Mouse (Mus musculus): ENCODE results near the gene Smtn. TPM values are rescaled to one million over a fixed set of nuclear protein-coding genes. Genes with fewer than 3 reads are reported as not detected.

Smtn gene
- polyA plus RNA-seq, 1 experiment from 2014 or later = 110 TPM

- no peak overlapping the region for H3K4me3 ChIP-seq (replicated peaks)
- no peaks in the 10 kb centered on the region for H3K9me3 ChIP-seq (replicated peaks)
- WGBS = 51% methylated on average over 5 of the region's 5 CpGs
- H3K9ac ChIP-seq = no peak overlapping the region
- peak overlapping the region; percentile 48; the same call in 1 of the 2 replicates for H3K27ac ChIP-seq
- ATAC-seq (replicated peaks; ENCODE audit: low FRiP score) = no peak
- H3K4me1 ChIP-seq = peaks cover 6% of the 10 kb centered on the region; the same call in 1 of the 2 replicates
- H3K27me3 ChIP-seq = no peaks in the 10 kb centered on the region
- no peaks in the 10 kb centered on the region for H3K36me3 ChIP-seq
- no peak overlapping the region for H3K4me2 ChIP-seq
Measured at GRCm38 (mm10) chr11:3496756-3497155, 43.7 kb downstream of the Smtn start.

GRCm38 (mm10) chr11:3495496-3495895 is 44.9 kb downstream of the Smtn start:
- WGBS = 78% methylated on average over 14 of the region's 14 CpGs
- no peak overlapping the region for H3K9ac ChIP-seq
- no peaks in the 10 kb centered on the region for H3K9me3 ChIP-seq (replicated peaks)
- H3K36me3 ChIP-seq = no peaks in the 10 kb centered on the region
- H3K27me3 ChIP-seq = no peaks in the 10 kb centered on the region
- H3K4me3 ChIP-seq (replicated peaks) = no peak overlapping the region
- no peak overlapping the region for H3K4me2 ChIP-seq
- peaks cover 6% of the 10 kb centered on the region; the same call in 1 of the 2 replicates for H3K4me1 ChIP-seq
- no peak for ATAC-seq (replicated peaks; ENCODE audit: low FRiP score)
- H3K27ac ChIP-seq = no peak overlapping the region

- Histone ChIP-seq H3K27me3 (no peaks in the 10 kb centered on the region), H3K4me3 (replicated peaks) (no peak overlapping the region), H3K27ac (no peak overlapping the region), H3K4me1 (peaks cover 6% of the 10 kb centered on the region; the same call in 1 of the 2 replicates), H3K9me3 (replicated peaks) (no peaks in the 10 kb centered on the region), H3K9ac (no peak overlapping the region), H3K4me2 (no peak overlapping the region), H3K36me3 (no peaks in the 10 kb centered on the region)
- WGBS = 79% methylated on average over 17 of the region's 17 CpGs
- ATAC-seq (replicated peaks; ENCODE audit: low FRiP score) = no peak
Measured at GRCm38 (mm10) chr11:3494857-3495256, 45.6 kb downstream of the Smtn start.

GRCm38 (mm10) chr11:3492748-3493147 is 47.7 kb downstream of the Smtn start:
- H3K4me1 ChIP-seq = peaks cover 11% of the 10 kb centered on the region; the same call in 1 of the 2 replicates
- H3K9me3 ChIP-seq (replicated peaks) = no peaks in the 10 kb centered on the region
- H3K27ac ChIP-seq = no peak overlapping the region
- no peak for ATAC-seq (replicated peaks; ENCODE audit: low FRiP score)
- H3K4me2 ChIP-seq = no peak overlapping the region
- H3K27me3 ChIP-seq = no peaks in the 10 kb centered on the region
- no peak overlapping the region for H3K4me3 ChIP-seq (replicated peaks)
- WGBS = 53% methylated on average over 4 of the region's 4 CpGs
- no peaks in the 10 kb centered on the region for H3K36me3 ChIP-seq
- H3K9ac ChIP-seq = no peak overlapping the region

GRCm38 (mm10) chr11:3489036-3489435 is 51.4 kb downstream of the Smtn start:
- Histone ChIP-seq H3K27me3 (no peaks in the 10 kb centered on the region), H3K4me1 (peaks cover 5% of the 10 kb centered on the region; the same call in 1 of the 2 replicates), H3K4me2 (no peak overlapping the region), H3K36me3 (no peaks in the 10 kb centered on the region), H3K9ac (no peak overlapping the region), H3K4me3 (replicated peaks) (no peak overlapping the region), H3K9me3 (replicated peaks) (no peaks in the 10 kb centered on the region), H3K27ac (no peak overlapping the region)
- 86% methylated on average over 5 of the region's 5 CpGs for WGBS
- ATAC-seq (replicated peaks; ENCODE audit: low FRiP score) = no peak

- Histone ChIP-seq H3K36me3 (no peaks in the 10 kb centered on the region), H3K9me3 (replicated peaks) (no peaks in the 10 kb centered on the region), H3K4me3 (replicated peaks) (no peak within 1 kb of the TSS), H3K4me1 (peaks cover 5% of the 10 kb centered on the region; the same call in 1 of the 2 replicates), H3K27ac (no peak within 1 kb of the TSS), H3K27me3 (no peaks in the 10 kb centered on the region), H3K9ac (no peak within 1 kb of the TSS), H3K4me2 (peak within 1 kb of the TSS; percentile 30)
- 9% methylated on average over 11 of the region's 11 CpGs for WGBS
- ATAC-seq (replicated peaks; ENCODE audit: low FRiP score) = peak; percentile 54; the same call in 1 of the 2 replicates
Measured at GRCm38 (mm10) chr11:3487952-3488570, 52.4 kb downstream of the Smtn start, which contains the start of gene Pla2g3. Gene Pla2g3, plus strand, starts transcription at chr11:3488284.

- H3K4me1 ChIP-seq = peaks cover 5% of the 10 kb centered on the region; the same call in 1 of the 2 replicates
- H3K9ac ChIP-seq = no peak overlapping the region
- H3K4me3 ChIP-seq (replicated peaks) = no peak overlapping the region
- no peaks in the 10 kb centered on the region for H3K36me3 ChIP-seq
- no peak overlapping the region for H3K27ac ChIP-seq
- H3K9me3 ChIP-seq (replicated peaks) = no peaks in the 10 kb centered on the region
- WGBS = 73% methylated on average over 7 of the region's 7 CpGs
- no peak for ATAC-seq (replicated peaks; ENCODE audit: low FRiP score)
- no peaks in the 10 kb centered on the region for H3K27me3 ChIP-seq
- no peak overlapping the region for H3K4me2 ChIP-seq
Measured at GRCm38 (mm10) chr11:3486349-3486748, 54.1 kb downstream of the Smtn start.

GRCm38 (mm10) chr11:3483980-3484642 is 56.3 kb downstream of the Smtn start:
- Histone ChIP-seq H3K9me3 (replicated peaks) (no peaks in the 10 kb centered on the region), H3K36me3 (no peaks in the 10 kb centered on the region), H3K4me2 (no peak overlapping the region), H3K27me3 (no peaks in the 10 kb centered on the region), H3K4me3 (replicated peaks) (no peak overlapping the region), H3K9ac (no peak overlapping the region), H3K27ac (0 out of 2 replicates have a peak overlapping the region, but pooled peaks have one; percentile 18), H3K4me1 (peaks cover 5% of the 10 kb centered on the region; the same call in 1 of the 2 replicates)
- WGBS = 56% methylated on average over 11 of the region's 11 CpGs
- ATAC-seq (replicated peaks; ENCODE audit: low FRiP score) = no peak

GRCm38 (mm10) chr11:3475489-3475888 is 64.9 kb downstream of the Smtn start:
- no peak overlapping the region for H3K4me2 ChIP-seq
- no peak for ATAC-seq (replicated peaks; ENCODE audit: low FRiP score)
- no peaks in the 10 kb centered on the region for H3K27me3 ChIP-seq
- no peak overlapping the region for H3K9ac ChIP-seq
- H3K36me3 ChIP-seq = no peaks in the 10 kb centered on the region
- H3K4me3 ChIP-seq (replicated peaks) = no peak overlapping the region
- no peaks in the 10 kb centered on the region for H3K9me3 ChIP-seq (replicated peaks)
- no peak overlapping the region for H3K27ac ChIP-seq
- H3K4me1 ChIP-seq = no peaks in the 10 kb centered on the region

- Histone ChIP-seq H3K27ac (no peak overlapping the region), H3K4me2 (no peak overlapping the region), H3K9ac (no peak overlapping the region), H3K4me3 (replicated peaks) (no peak overlapping the region), H3K4me1 (no peaks in the 10 kb centered on the region), H3K27me3 (no peaks in the 10 kb centered on the region), H3K9me3 (replicated peaks) (no peaks in the 10 kb centered on the region), H3K36me3 (no peaks in the 10 kb centered on the region)
- no peak for ATAC-seq (replicated peaks; ENCODE audit: low FRiP score)
- whole genome bisulfite sequencing = 90% methylated on average over 7 of the region's 7 CpGs
Measured at GRCm38 (mm10) chr11:3474480-3475115, 65.8 kb downstream of the Smtn start.

GRCm38 (mm10) chr11:3472484-3472883 is 67.9 kb downstream of the Smtn start:
- no peaks in the 10 kb centered on the region for H3K9me3 ChIP-seq (replicated peaks)
- H3K4me3 ChIP-seq (replicated peaks) = no peak overlapping the region
- no peak overlapping the region for H3K9ac ChIP-seq
- H3K36me3 ChIP-seq = no peaks in the 10 kb centered on the region
- 24% methylated on average over 1 of the region's 1 CpGs for WGBS
- no peak; the same call in 1 of the 2 replicates for ATAC-seq (replicated peaks; ENCODE audit: low FRiP score)
- no peak overlapping the region for H3K27ac ChIP-seq
- no peaks in the 10 kb centered on the region for H3K4me1 ChIP-seq
- no peaks in the 10 kb centered on the region for H3K27me3 ChIP-seq
- H3K4me2 ChIP-seq = no peak overlapping the region

- Histone ChIP-seq H3K27ac (no peak overlapping the region), H3K9me3 (replicated peaks) (no peaks in the 10 kb centered on the region), H3K4me1 (no peaks in the 10 kb centered on the region), H3K9ac (no peak overlapping the region), H3K36me3 (no peaks in the 10 kb centered on the region), H3K4me2 (0 out of 2 replicates have a peak overlapping the region, but pooled peaks have one; percentile 27), H3K4me3 (replicated peaks) (no peak overlapping the region), H3K27me3 (no peaks in the 10 kb centered on the region)
- ATAC-seq (replicated peaks; ENCODE audit: low FRiP score) = peak; percentile 58; the same call in 1 of the 2 replicates
- 18% methylated on average over 11 of the region's 11 CpGs for WGBS
Measured at GRCm38 (mm10) chr11:3471448-3471850, 69.0 kb downstream of the Smtn start.

Data from kidney, embryonic 15.5 days (tissue).